Mouse (Mus musculus) embryonic facial prominence, embryonic 14.5 days (tissue): Measurements from ENCODE around the gene Tank. TPM values are rescaled to one million over a fixed set of nuclear protein-coding genes. Genes with fewer than 3 reads are reported as not detected.

ENCODE experiments used
- ATAC-seq: fragments of 200-750 bp; cut with Nextera tagmentation; 2 replicates; pipeline ENCODE4 v1.8.0; 2017; ENCODE audit warnings: low read depth, moderate number of reproducible peaks, moderate TSS enrichment
- DNase-seq: peaks from one replicate; pipeline ENCODE4 v3.0.0-alpha.2; 2015; ENCODE audit warnings: low spot score
- H3K27ac ChIP-seq: fragments of 300-500 bp; sonication (generic); replicated peaks from 2 replicates; pipeline ENCODE4 v1.5.1; 2014; ENCODE audit warnings: low read depth, mild to moderate bottlenecking, low read length, moderate library complexity
- H3K27me3 ChIP-seq: fragments of 300-500 bp; sonication (generic); replicated peaks from 2 replicates; pipeline ENCODE4 v1.6.1; 2014; ENCODE audit warnings: low read length; ENCODE audit not compliant: control insufficient read depth, insufficient read depth
- H3K36me3 ChIP-seq: fragments of 300-500 bp; sonication (generic); 2 replicates; pipeline ENCODE4 v1.6.1; 2014; ENCODE audit warnings: low read length, mixed read lengths; ENCODE audit not compliant: control insufficient read depth, insufficient read depth
- H3K4me1 ChIP-seq: fragments of 300-500 bp; sonication (generic); 2 replicates; pipeline ENCODE4 v1.6.1; 2014; ENCODE audit warnings: antibody characterized with exemption, low read length; ENCODE audit not compliant: control insufficient read depth, insufficient read depth
- H3K4me2 ChIP-seq: fragments of 300-500 bp; sonication (generic); 2 replicates; pipeline ENCODE4 v1.6.1; 2014; ENCODE audit warnings: low read depth, mild to moderate bottlenecking, low read length, moderate library complexity, mixed read lengths
- H3K4me3 ChIP-seq: fragments of 300-500 bp; sonication (generic); 2 replicates; pipeline ENCODE4 v1.5.1; 2014; ENCODE audit warnings: low read depth, mild to moderate bottlenecking, low read length
- H3K9ac ChIP-seq: fragments of 300-500 bp; sonication (generic); 2 replicates; pipeline ENCODE4 v1.6.1; 2014; ENCODE audit warnings: low read depth, mild to moderate bottlenecking, low read length, moderate library complexity, mixed read lengths
- H3K9me3 ChIP-seq: fragments of 300-500 bp; sonication (generic); 2 replicates; pipeline ENCODE4 v1.6.1; 2016; ENCODE audit warnings: low read length; ENCODE audit not compliant: control insufficient read depth
- WGBS: fragments of 180-500 bp; shearing (Covaris S2); extraction: QIAGEN DNeasy Blood & Tissue Kit; methylation state at CpG from one replicate; pipeline ENCODE4 v1.1.7; 2014; 5-methylcytosine and 5-hydroxymethylcytosine counted together
- polyA plus RNA-seq: library from polyadenylated mRNA; unstranded; fragments of >200 nt; fragmentation: Nextera tagmentation; extraction: Ambion mirVana; gene quantifications from 2 replicates; pipeline ENCODE4 v1.2.1, GENCODE M21; 2014

Gene Tank
- polyA plus RNA-seq, 1 experiment from 2014 or later, result 35.1 TPM

- H3K9me3 ChIP-seq, result no peaks in the 10 kb centered on the region
- H3K27ac ChIP-seq, result no peak overlapping the region
- H3K4me2 ChIP-seq, result peak overlapping the region; percentile 99
- no peak for DNase-seq
- ATAC-seq, result peak; percentile 41
- 3% methylated on average over 10 of the region's 12 CpGs for WGBS
- no peaks in the 10 kb centered on the region; the same call in 1 of the 2 replicates for H3K4me1 ChIP-seq
- peaks cover 6% of the 10 kb centered on the region for H3K27me3 ChIP-seq
- H3K36me3 ChIP-seq, result 0 out of 2 replicates have a peak, but pooled peaks cover 5% of the 10 kb centered on the region
- H3K9ac ChIP-seq, result peak overlapping the region; percentile 72
- peak overlapping the region; percentile 60 for H3K4me3 ChIP-seq
These were observed 76.6 kb downstream of the Tank start for GRCm38 (mm10) chr2:61655046-61655381.

GRCm38 (mm10) chr2:61655382-61656281 lies 77.2 kb downstream of the Tank start:
- Histone ChIP-seq H3K4me2 (peak overlapping the region; percentile 99), H3K4me1 (no peaks in the 10 kb centered on the region; the same call in 1 of the 2 replicates), H3K9ac (peak overlapping the region; percentile 72), H3K4me3 (peak overlapping the region; percentile 60), H3K36me3 (no peaks in the 10 kb centered on the region), H3K27me3 (peaks cover 6% of the 10 kb centered on the region), H3K9me3 (no peaks in the 10 kb centered on the region), H3K27ac (no peak overlapping the region)
- ATAC-seq (peak; percentile 73), DNase-seq (peak; percentile 68)
- under 1% methylated on average over 44 of the region's 46 CpGs for WGBS

DNA sequence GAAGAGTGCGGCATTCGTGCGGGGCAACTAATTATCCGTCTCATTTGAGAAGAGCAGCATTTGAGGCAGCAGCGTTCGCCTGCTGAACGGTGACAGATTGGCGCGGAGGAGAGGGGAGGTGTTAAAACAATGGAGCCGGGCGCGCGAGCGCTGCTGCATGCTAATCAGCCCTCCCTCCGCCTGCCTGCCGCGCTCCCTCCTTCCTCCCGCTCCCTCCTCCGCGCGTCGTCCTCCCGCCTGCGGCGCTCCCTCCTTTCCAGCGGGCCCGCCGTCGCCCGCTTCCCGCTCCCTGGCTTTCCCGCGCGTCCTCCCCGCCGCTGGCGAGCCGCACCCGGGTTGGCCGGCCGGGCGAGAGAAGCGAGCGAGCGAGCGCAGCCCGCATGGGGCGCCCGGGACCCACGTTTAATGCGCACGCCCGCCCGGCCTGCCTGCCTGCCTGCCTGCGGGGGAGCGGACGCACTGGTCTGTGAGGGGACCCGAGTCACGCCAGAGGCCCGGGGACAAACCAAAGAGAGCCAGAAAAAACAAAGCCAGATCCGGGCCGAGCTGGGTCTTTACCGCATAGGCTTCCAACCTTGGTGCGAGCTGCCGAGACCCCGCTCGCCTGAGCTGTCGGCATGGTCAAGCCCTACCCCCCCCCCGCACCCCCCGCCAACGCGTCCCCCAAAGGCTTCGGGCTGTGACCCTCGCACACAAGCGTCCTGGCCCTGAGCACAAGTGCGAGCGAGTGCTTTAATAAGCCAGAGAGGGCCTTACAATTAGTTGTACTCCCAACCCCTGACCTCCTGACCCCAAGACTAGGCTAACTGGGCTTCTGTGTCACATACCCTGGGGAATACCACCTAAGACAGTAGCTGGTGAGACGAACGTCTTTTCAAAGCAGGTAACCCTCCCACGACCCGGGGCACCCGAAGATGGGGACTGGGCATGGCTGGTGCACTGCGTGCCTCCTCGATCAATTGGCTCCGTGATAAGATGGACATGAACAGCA lies 78.3 kb downstream of the Tank start:
- Histone ChIP-seq H3K27me3 (peaks cover 6% of the 10 kb centered on the region), H3K9ac (peak overlapping the region; percentile 72), H3K4me2 (peak overlapping the region; percentile 99), H3K36me3 (no peaks in the 10 kb centered on the region), H3K9me3 (no peaks in the 10 kb centered on the region), H3K27ac (no peak overlapping the region), H3K4me1 (no peaks in the 10 kb centered on the region; the same call in 1 of the 2 replicates), H3K4me3 (peak overlapping the region; percentile 60)
- DNase-seq (peak; percentile 86), ATAC-seq (peak; percentile 88)
- WGBS, result 1% methylated on average over 57 of the region's 85 CpGs

DNA sequence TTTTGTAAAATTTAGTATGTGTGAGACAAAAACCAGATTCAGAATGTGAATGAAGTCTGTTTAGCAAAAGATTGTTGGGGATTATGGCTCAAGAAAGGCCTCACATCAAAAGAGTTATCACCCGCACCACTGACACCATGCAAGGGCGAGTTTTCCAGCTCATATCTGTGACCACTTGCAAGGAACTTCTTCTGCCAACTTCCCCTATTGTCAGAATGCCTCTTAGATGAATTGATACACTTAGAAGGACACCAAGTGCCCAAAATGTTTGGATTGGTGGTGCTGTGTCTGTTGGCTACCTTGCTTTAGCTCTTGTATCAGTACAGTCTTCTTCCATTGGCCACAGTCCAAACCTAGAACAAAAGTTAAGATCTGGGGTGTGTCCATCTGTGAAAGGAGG lies 80.9 kb downstream of the Tank start:
- Histone ChIP-seq H3K4me2 (no peak overlapping the region), H3K4me3 (no peak overlapping the region), H3K36me3 (no peaks in the 10 kb centered on the region), H3K4me1 (no peaks in the 10 kb centered on the region; the same call in 1 of the 2 replicates), H3K27ac (no peak overlapping the region), H3K27me3 (peaks cover 6% of the 10 kb centered on the region), H3K9ac (no peak overlapping the region), H3K9me3 (no peaks in the 10 kb centered on the region)
- 77% methylated on average over 2 of the region's 2 CpGs for WGBS
- DNase-seq (no peak), ATAC-seq (no peak)

DNA sequence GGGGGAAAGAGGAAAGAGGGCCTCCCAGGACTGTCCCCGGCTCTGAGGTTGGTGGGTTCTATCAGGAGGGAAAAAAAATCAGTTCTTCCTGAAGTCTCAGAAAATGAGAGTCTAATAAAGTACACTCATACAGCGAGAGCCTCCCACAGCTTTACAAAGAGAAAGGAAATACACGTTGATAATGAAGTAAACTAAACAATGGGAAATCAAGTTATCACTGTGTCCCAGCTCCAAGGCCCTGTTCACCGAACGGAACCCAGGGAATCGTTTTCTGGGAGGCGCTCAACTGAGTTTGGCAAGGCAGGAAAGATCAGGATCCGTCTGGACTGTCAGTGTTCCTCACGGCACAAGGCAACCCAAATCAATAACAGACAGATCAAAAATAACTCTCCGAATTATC lies 84.4 kb downstream of the Tank start:
- no peak for DNase-seq
- 76% methylated on average over 10 of the region's 10 CpGs for WGBS
- no peak for ATAC-seq
- Histone ChIP-seq H3K9me3 (no peaks in the 10 kb centered on the region), H3K4me2 (no peak overlapping the region), H3K27ac (no peak overlapping the region), H3K4me1 (no peaks in the 10 kb centered on the region), H3K36me3 (no peaks in the 10 kb centered on the region), H3K4me3 (no peak overlapping the region), H3K9ac (no peak overlapping the region), H3K27me3 (no peaks in the 10 kb centered on the region)

DNA sequence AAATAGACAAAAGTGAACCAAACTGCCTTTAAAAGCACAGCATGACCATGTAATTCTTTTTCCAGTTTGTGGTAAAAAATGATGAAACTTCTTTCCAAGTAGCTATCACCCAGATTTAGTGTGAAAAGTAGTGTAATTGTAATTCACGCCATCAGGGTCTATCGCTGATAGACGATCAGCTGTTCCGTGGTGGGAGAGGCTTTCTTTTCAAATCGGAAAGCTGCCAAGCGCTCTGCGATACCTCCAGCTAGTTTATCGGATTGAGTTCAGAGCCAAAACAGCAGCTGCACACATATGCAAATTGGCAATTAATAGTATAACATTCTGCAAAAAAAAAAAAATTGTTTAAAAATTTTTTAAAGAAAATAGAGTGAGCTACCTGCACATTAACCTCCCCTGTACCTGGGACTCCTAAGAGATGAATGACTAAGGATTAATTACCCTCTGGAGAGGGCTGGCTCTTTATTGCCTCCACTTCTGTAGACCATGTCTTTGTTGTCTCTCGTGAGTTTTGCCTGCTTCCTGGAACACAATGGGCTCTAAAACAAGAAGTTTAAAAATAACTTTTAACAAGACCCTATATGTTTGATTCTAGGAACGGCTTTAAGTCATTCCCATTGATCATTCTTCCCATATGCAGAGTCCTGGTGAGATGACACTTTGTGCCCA lies 85.3 kb downstream of the Tank start:
- H3K27ac ChIP-seq, result no peak overlapping the region
- no peak overlapping the region for H3K4me2 ChIP-seq
- no peak overlapping the region for H3K4me3 ChIP-seq
- no peak for DNase-seq
- H3K9ac ChIP-seq, result no peak overlapping the region
- no peaks in the 10 kb centered on the region for H3K27me3 ChIP-seq
- H3K36me3 ChIP-seq, result no peaks in the 10 kb centered on the region
- no peak; the same call in 1 of the 2 replicates for ATAC-seq
- 77% methylated on average over 10 of the region's 10 CpGs for WGBS
- no peaks in the 10 kb centered on the region for H3K9me3 ChIP-seq
- no peaks in the 10 kb centered on the region for H3K4me1 ChIP-seq

- Histone ChIP-seq H3K9ac (no peak overlapping the region), H3K27me3 (no peaks in the 10 kb centered on the region), H3K4me2 (no peak overlapping the region), H3K9me3 (no peaks in the 10 kb centered on the region), H3K36me3 (no peaks in the 10 kb centered on the region), H3K4me3 (no peak overlapping the region), H3K27ac (no peak overlapping the region), H3K4me1 (no peaks in the 10 kb centered on the region)
- no peak for DNase-seq
- 77% methylated on average over 7 of the region's 7 CpGs for WGBS
- ATAC-seq, result no peak
These were observed 89.0 kb downstream of the Tank start for GRCm38 (mm10) chr2:61667420-61667819.

DNA sequence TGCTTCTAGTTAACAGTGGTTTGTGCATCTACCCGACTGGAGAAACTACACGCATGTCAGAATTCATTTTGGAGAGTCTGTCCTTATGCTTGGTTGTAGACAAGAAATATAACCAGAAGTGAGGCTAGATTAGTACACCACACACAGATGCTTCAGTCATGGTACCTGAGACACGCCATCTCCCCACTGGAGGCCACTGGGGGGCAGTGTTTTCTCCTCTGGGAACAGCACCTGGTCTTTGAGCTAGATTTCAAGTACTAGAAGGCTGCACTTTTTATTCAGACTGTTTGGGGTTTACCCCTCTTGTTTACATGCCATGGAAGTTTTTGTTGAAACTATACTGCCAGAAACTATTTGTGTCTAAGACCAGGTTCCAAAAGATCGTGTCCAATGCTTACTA lies 89.9 kb downstream of the Tank start:
- Histone ChIP-seq H3K9me3 (no peaks in the 10 kb centered on the region), H3K4me1 (no peaks in the 10 kb centered on the region), H3K4me2 (no peak overlapping the region), H3K36me3 (no peaks in the 10 kb centered on the region), H3K9ac (no peak overlapping the region), H3K27me3 (no peaks in the 10 kb centered on the region), H3K27ac (no peak overlapping the region), H3K4me3 (no peak overlapping the region)
- WGBS, result 28% methylated on average over 4 of the region's 4 CpGs
- DNase-seq, result no peak
- no peak for ATAC-seq
